Mouse (Mus musculus) adrenal gland, postnatal 10 days (tissue): Measurements from ENCODE around the gene Gm21477. TPM values are rescaled to one million over a fixed set of nuclear protein-coding genes. Genes with fewer than 3 reads are reported as not detected.
"Not testable (repeated sequence)": the region's sequence is repeated elsewhere in the genome, so short reads cannot be mapped to it uniquely, and the experiment has no call there.

Experiments used
- DNase-seq: peaks from one replicate; pipeline ENCODE4 v3.0.0; 2021; ENCODE audit warnings: mixed read lengths
- long read RNA-seq, 2 experiments: library from polyadenylated mRNA; stranded (forward); transcript quantifications; one replicate each; pipeline ENCODE4 v2.0.0; 2021
- total RNA-seq, 2 experiments: library from RNA; stranded (reverse); gene quantifications; 2 replicates each; pipeline ENCODE4 v1.2.3; 2021

Gene Gm21477
- total RNA-seq: not detected
- long read RNA-seq, experiment 1: 0 reads
- long read RNA-seq, experiment 2: 0 reads

GRCm38 (mm10) chrY:87116521-87116920, at the start of gene Gm21477:
Gene Gm21477, plus strand, starts transcription at chrY:87116821.
- not testable (repeated sequence) for DNase-seq
